Comparison of ENCODE assay signal across 32 mouse cellular contexts in genomic region chr17:86463369-86463768, GRCm38 (mm10). TPM values are rescaled to one million over a fixed set of nuclear protein-coding genes. Genes with fewer than 3 reads are reported as not detected.
DNase-seq lines count a peak whose midpoint lies in the region; TF ChIP-seq lines count a peak whose summit lies in the region.
"Had no signal": no experiment of that assay in that cellular context is flagged by ENCODE, and none has a peak within 500 bp of the region (broad histone marks: within the 10 kb centered on the region; RNA-seq: fewer than 3 reads in every experiment).

No protein-coding gene starts in this region.

- H3K27ac ChIP-seq in layer of hippocampus, adult 2 months = peak overlapping the region; percentile 88; the same call in 1 of the 2 replicates
- H3K27ac ChIP-seq: embryonic facial prominence, embryonic 13.5 days; forebrain, embryonic 10.5 days; forebrain, embryonic 15.5 days; heart, embryonic 10.5 days; heart, embryonic 15.5 days; hindbrain, embryonic 12.5 days; hindbrain, postnatal 0 days; intestine, embryonic 15.5 days; left cerebral cortex, adult 2 months; limb, embryonic 12.5 days; liver, embryonic 13.5 days; macrophage; midbrain, embryonic 13.5 days had no signal

- peak; percentile 33 for DNase-seq in adrenal gland, postnatal 10 days
- DNase-seq in adrenal gland, postnatal 25 days = no peak
- DNase-seq in heart, adult 11 months = peak; percentile 86
- DNase-seq in heart, postnatal 25 days (ENCODE audit: low spot score) = no peak
- no peak for DNase-seq in layer of hippocampus, adult 2 months (ENCODE audit: low spot score in 2 of 2)
- DNase-seq in layer of hippocampus, adult 9-10 months (ENCODE audit: low spot score) = no peak
- peak; percentile 66 for DNase-seq in skeletal muscle tissue, adult 2 months (ENCODE audit: low read depth, low spot score)
- DNase-seq: cerebellum, adult 8-10 months; cerebellum, postnatal 25 days; heart, postnatal 36 days; kidney, adult 2 months; liver, embryonic 13.5 days; lung, adult 2 months; lung, postnatal 10 days; thymus, postnatal 4 days had no signal

- no peak for TF ChIP-seq CTCF in layer of hippocampus, adult 2 months (conservative IDR thresholded peaks at IDR 0.05)

- H3K4me3 ChIP-seq in layer of hippocampus, adult 2 months = no peak overlapping the region
- H3K4me3 ChIP-seq: embryonic facial prominence, embryonic 13.5 days; forebrain, embryonic 10.5 days; forebrain, embryonic 15.5 days; heart, embryonic 10.5 days; heart, embryonic 15.5 days; hindbrain, embryonic 12.5 days; intestine, embryonic 15.5 days; left cerebral cortex, adult 2 months; limb, embryonic 12.5 days; liver, embryonic 13.5 days; midbrain, embryonic 13.5 days had no signal

- intact Hi-C loops in heart, postnatal 25 days (cut with DNase I) = loop anchor here (5.0 kb wide), 1 partner anchor 301 kb away; no protein-coding TSS in a partner anchor

RNA-seq across cellular contexts. Expression of gene Gm10309, which starts 41.7 kb away (rescaled TPM):
- under 1 TPM in 1 of 2 experiments, not detected in 1; 0.15 TPM for total RNA-seq in adrenal gland, postnatal 10 days (2021)
- total RNA-seq in adrenal gland, postnatal 25 days (2021) = not detected in 2 replicates
- total RNA-seq in heart, postnatal 25 days (2021) = not detected
- not detected for total RNA-seq in layer of hippocampus, adult 2 months (2021)
- total RNA-seq: granulocyte monocyte progenitor cell, adult 5-6 weeks; hindbrain, postnatal 0 days; layer of hippocampus, postnatal 14 days; left cerebral cortex, adult 2 months; left cerebral cortex, postnatal 25 days; megakaryocyte-erythroid progenitor cell, adult 5-6 weeks; monocyte, adult 5-6 weeks had no signal

Comparison
In these comparisons a context has a peak if more than half of its experiments do, and no peak if none do; other contexts are left out.
1. DNase-seq: peak in adrenal gland, postnatal 10 days (single experiment), heart, adult 11 months (single experiment) and skeletal muscle tissue, adult 2 months (single experiment); none in adrenal gland, postnatal 25 days (single experiment), heart, postnatal 25 days (single experiment), layer of hippocampus, adult 2 months (0 of 2) and layer of hippocampus, adult 9-10 months (single experiment).